Mouse (Mus musculus): ENCODE data around the gene Hexdc. TPM values are rescaled to one million over a fixed set of nuclear protein-coding genes. Genes with fewer than 3 reads are reported as not detected.

The Hexdc gene
- polyA plus RNA-seq, 1 experiment from 2014 or later, result 3.2 TPM

- Histone ChIP-seq H3K79me2 (ENCODE audit: inconsistent target) (no peaks in the 10 kb centered on the region), H3K4me3 (ENCODE audit: inconsistent target) (no peak overlapping the region), H3K27ac (no peak overlapping the region), H3K36me3 (ENCODE audit: inconsistent target) (no peaks in the 10 kb centered on the region)
- WGBS (ENCODE audit: missing documents), result 96% methylated on average over 6 of the region's 6 CpGs
These were observed 3.5 kb upstream of the Hexdc start for GRCm38 (mm10) chr11:121200781-121201180.

- WGBS (ENCODE audit: missing documents), result 85% methylated on average over 10 of the region's 11 CpGs
- no peaks in the 10 kb centered on the region for H3K36me3 ChIP-seq (ENCODE audit: inconsistent target)
- no peaks in the 10 kb centered on the region for H3K79me2 ChIP-seq (ENCODE audit: inconsistent target)
- no peak overlapping the region for H3K4me3 ChIP-seq (ENCODE audit: inconsistent target)
- no peak overlapping the region for H3K27ac ChIP-seq
These were observed 2.6 kb upstream of the Hexdc start for GRCm38 (mm10) chr11:121201436-121202198.

- Histone ChIP-seq H3K4me3 (ENCODE audit: inconsistent target) (peak overlapping the region; percentile 49), H3K36me3 (ENCODE audit: inconsistent target) (no peaks in the 10 kb centered on the region; the same call in 1 of the 2 replicates), H3K79me2 (ENCODE audit: inconsistent target) (no peaks in the 10 kb centered on the region), H3K27ac (no peak overlapping the region)
- 0% methylated on average over 5 of the region's 5 CpGs for WGBS (ENCODE audit: missing documents)
These were observed 423 bp upstream of the Hexdc start for GRCm38 (mm10) chr11:121203859-121204160.

- WGBS (ENCODE audit: missing documents), result 97% methylated on average over 3 of the region's 3 CpGs
- H3K36me3 ChIP-seq (ENCODE audit: inconsistent target), result peaks cover 2% of the 10 kb centered on the region; the same call in 1 of the 2 replicates
- no peaks in the 10 kb centered on the region for H3K79me2 ChIP-seq (ENCODE audit: inconsistent target)
- H3K27ac ChIP-seq, result no peak overlapping the region
- no peak overlapping the region for H3K4me3 ChIP-seq (ENCODE audit: inconsistent target)
These were observed 12.6 kb downstream of the Hexdc start for GRCm38 (mm10) chr11:121216831-121217230.

GRCm38 (mm10) chr11:121219776-121220175 lies 15.5 kb downstream of the Hexdc start:
- Histone ChIP-seq H3K27ac (no peak overlapping the region), H3K4me3 (ENCODE audit: inconsistent target) (no peak overlapping the region), H3K79me2 (ENCODE audit: inconsistent target) (no peaks in the 10 kb centered on the region), H3K36me3 (ENCODE audit: inconsistent target) (peaks cover 29% of the 10 kb centered on the region)
- 95% methylated on average over 11 of the region's 11 CpGs for WGBS (ENCODE audit: missing documents)

- Histone ChIP-seq H3K27ac (no peak overlapping the region), H3K4me3 (ENCODE audit: inconsistent target) (no peak overlapping the region), H3K36me3 (ENCODE audit: inconsistent target) (peaks cover 39% of the 10 kb centered on the region), H3K79me2 (ENCODE audit: inconsistent target) (no peaks in the 10 kb centered on the region)
- 100% methylated on average over 5 of the region's 5 CpGs for WGBS (ENCODE audit: missing documents)
These were observed 16.5 kb downstream of the Hexdc start for GRCm38 (mm10) chr11:121220771-121221170.

- Histone ChIP-seq H3K36me3 (ENCODE audit: inconsistent target) (peaks cover 46% of the 10 kb centered on the region), H3K79me2 (ENCODE audit: inconsistent target) (peaks cover 1% of the 10 kb centered on the region), H3K27ac (no peak overlapping the region), H3K4me3 (ENCODE audit: inconsistent target) (no peak overlapping the region)
- WGBS (ENCODE audit: missing documents), result 86% methylated on average over 6 of the region's 6 CpGs
These were observed 17.2 kb downstream of the Hexdc start for GRCm38 (mm10) chr11:121221321-121222010.

- peak overlapping the region; percentile 73 for H3K4me3 ChIP-seq (ENCODE audit: inconsistent target)
- H3K79me2 ChIP-seq (ENCODE audit: inconsistent target), result peaks cover 22% of the 10 kb centered on the region
- H3K36me3 ChIP-seq (ENCODE audit: inconsistent target), result peaks cover 39% of the 10 kb centered on the region
- H3K27ac ChIP-seq, result peak overlapping the region; percentile 93
- 3% methylated on average over 20 of the region's 21 CpGs for WGBS (ENCODE audit: missing documents)
These were observed 24.1 kb downstream of the Hexdc start for GRCm38 (mm10) chr11:121228129-121229017.

GRCm38 (mm10) chr11:121229018-121229439 lies 24.8 kb downstream of the Hexdc start, which contains the start of gene Cybc1:
Cybc1 (minus strand) TSS chr11:121229322.
- Histone ChIP-seq H3K27ac (peak within 1 kb of the TSS; percentile 93), H3K4me3 (ENCODE audit: inconsistent target) (peak within 1 kb of the TSS; percentile 73), H3K36me3 (ENCODE audit: inconsistent target) (peaks cover 33% of the 10 kb centered on the region), H3K79me2 (ENCODE audit: inconsistent target) (peaks cover 22% of the 10 kb centered on the region)
- 0% methylated on average over 23 of the region's 23 CpGs for WGBS (ENCODE audit: missing documents)

- Histone ChIP-seq H3K36me3 (ENCODE audit: inconsistent target) (peaks cover 12% of the 10 kb centered on the region), H3K79me2 (ENCODE audit: inconsistent target) (peaks cover 22% of the 10 kb centered on the region), H3K4me3 (ENCODE audit: inconsistent target) (no peak overlapping the region), H3K27ac (no peak overlapping the region)
- 96% methylated on average over 4 of the region's 4 CpGs for WGBS (ENCODE audit: missing documents)
These were observed 27.0 kb downstream of the Hexdc start for GRCm38 (mm10) chr11:121231191-121231590.

- H3K4me3 ChIP-seq (ENCODE audit: inconsistent target), result no peak overlapping the region
- H3K79me2 ChIP-seq (ENCODE audit: inconsistent target), result peaks cover 18% of the 10 kb centered on the region
- WGBS (ENCODE audit: missing documents), result 85% methylated on average over 4 of the region's 4 CpGs
- no peak overlapping the region for H3K27ac ChIP-seq
- peaks cover 6% of the 10 kb centered on the region for H3K36me3 ChIP-seq (ENCODE audit: inconsistent target)
These were observed 27.5 kb downstream of the Hexdc start for GRCm38 (mm10) chr11:121231628-121232291.

- Histone ChIP-seq H3K79me2 (ENCODE audit: inconsistent target) (peaks cover 11% of the 10 kb centered on the region), H3K36me3 (ENCODE audit: inconsistent target) (no peaks in the 10 kb centered on the region), H3K27ac (no peak overlapping the region), H3K4me3 (ENCODE audit: inconsistent target) (no peak overlapping the region)
- 74% methylated on average over 4 of the region's 4 CpGs for WGBS (ENCODE audit: missing documents)
These were observed 28.5 kb downstream of the Hexdc start for GRCm38 (mm10) chr11:121232706-121233105.

GRCm38 (mm10) chr11:121235475-121236238 lies 31.4 kb downstream of the Hexdc start:
- peaks cover 29% of the 10 kb centered on the region for H3K79me2 ChIP-seq (ENCODE audit: inconsistent target)
- 29% methylated on average over 9 of the region's 9 CpGs for WGBS (ENCODE audit: missing documents)
- H3K4me3 ChIP-seq (ENCODE audit: inconsistent target), result peak overlapping the region; percentile 85; the same call in 1 of the 2 replicates
- H3K36me3 ChIP-seq (ENCODE audit: inconsistent target), result no peaks in the 10 kb centered on the region
- peak overlapping the region; percentile 79 for H3K27ac ChIP-seq
